Mouse (Mus musculus) G1E (cell line): ENCODE results near the gene Nploc4. TPM values are rescaled to one million over a fixed set of nuclear protein-coding genes. Genes with fewer than 3 reads are reported as not detected.

Experiments
- ATAC-seq: 2 replicates; pipeline ENCODE4 v1.8.0; 2016; ENCODE audit warnings: mild to moderate bottlenecking; ENCODE audit not compliant: insufficient number of reproducible peaks, poor library complexity, low FRiP score, severe bottlenecking; ENCODE audit errors: extremely low read depth
- DNase-seq: peaks from one replicate; pipeline ENCODE4 v3.0.0; 2012; ENCODE audit warnings: low spot score
- H3K27me3 ChIP-seq: 2 replicates; pipeline ENCODE4 v1.6.1; 2012; ENCODE audit warnings: mild to moderate bottlenecking, low read length, inconsistent platforms; ENCODE audit not compliant: insufficient read depth
- H3K36me3 ChIP-seq: replicated peaks from 2 replicates; pipeline ENCODE3; 2012; ENCODE audit warnings: mild to moderate bottlenecking, inconsistent platforms
- H3K4me1 ChIP-seq: 2 replicates; pipeline ENCODE4 v1.6.1; 2012; ENCODE audit warnings: low read depth, low read length, inconsistent platforms, mixed read lengths; ENCODE audit not compliant: insufficient read depth
- H3K4me3 ChIP-seq: 2 replicates; pipeline ENCODE4 v1.5.1; 2012; ENCODE audit warnings: low read depth, mild to moderate bottlenecking, inconsistent platforms, low read length, moderate library complexity, mixed read lengths
- H3K9me3 ChIP-seq: replicated peaks from 2 replicates; pipeline ENCODE4 v1.6.1; 2012; ENCODE audit warnings: inconsistent platforms
- CTCF ChIP-seq: IDR thresholded peaks from 2 replicates; pipeline ENCODE4 v1.5.1; 2012; ENCODE audit warnings: low read depth, low read length, inconsistent platforms, mixed read lengths
- GATA1 ChIP-seq: IDR thresholded peaks from 2 replicates; pipeline ENCODE4 v1.6.1; 2012; ENCODE audit warnings: borderline replicate concordance, low read length, inconsistent platforms, mixed read lengths
- GATA2 ChIP-seq: IDR thresholded peaks from 2 replicates; pipeline ENCODE4 v1.6.1; 2012; ENCODE audit warnings: low read depth, low read length, inconsistent platforms, borderline replicate concordance
- POLR2AphosphoS5 ChIP-seq: IDR thresholded peaks from 2 replicates; pipeline ENCODE4 v1.6.1; 2012; ENCODE audit warnings: low read depth, low read length, inconsistent platforms; ENCODE audit not compliant: insufficient replicate concordance
- TAL1 ChIP-seq: conservative IDR thresholded peaks from 2 replicates; pipeline ENCODE4 v1.6.1; 2012; ENCODE audit warnings: low read depth, low read length, inconsistent platforms, mixed read lengths
- polyA plus RNA-seq: library from polyadenylated mRNA; stranded (reverse); fragments of >175 nt; gene quantifications from 2 replicates; pipeline ENCODE4 v1.2.3, GENCODE M21; 2012
- total RNA-seq, 2 experiments: library from RNA; stranded (forward) in 1 of 2; stranded (reverse) in 1 of 2; fragments of 200-1000 nt in 1 of 2; fragments of >200 nt in 1 of 2; fragmentation: Nextera tagmentation in 1 of 2; gene quantifications; 2 replicates each; pipeline ENCODE4 v1.2.3; 2014 to 2017

Nploc4 gene
- total and polyA plus RNA-seq, 3 experiments, result 42.7 to 72.4 (median 61.7) TPM

DNA sequence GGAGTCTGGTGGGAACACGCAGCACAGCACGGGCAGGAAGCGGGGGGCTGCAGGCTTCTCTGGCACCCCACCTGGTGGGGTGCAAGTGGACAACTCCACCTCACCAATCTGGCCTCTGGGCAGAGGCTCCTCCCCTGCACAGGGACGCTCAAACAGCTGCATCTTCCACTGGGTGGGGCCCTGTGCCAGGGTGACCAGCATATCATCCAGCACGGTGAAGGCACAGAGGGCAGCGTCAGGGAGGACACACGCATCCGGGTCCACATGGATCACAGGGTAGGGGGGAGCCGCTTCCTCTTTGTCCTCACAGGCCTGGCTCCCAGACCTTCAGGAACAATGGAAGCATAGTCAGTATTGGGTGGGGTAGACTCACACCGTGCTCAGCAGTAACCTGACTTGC lies 60.2 kb downstream of the Nploc4 start:
- H3K4me3 ChIP-seq, result peak overlapping the region; percentile 86
- ATAC-seq, result no peak

DNA sequence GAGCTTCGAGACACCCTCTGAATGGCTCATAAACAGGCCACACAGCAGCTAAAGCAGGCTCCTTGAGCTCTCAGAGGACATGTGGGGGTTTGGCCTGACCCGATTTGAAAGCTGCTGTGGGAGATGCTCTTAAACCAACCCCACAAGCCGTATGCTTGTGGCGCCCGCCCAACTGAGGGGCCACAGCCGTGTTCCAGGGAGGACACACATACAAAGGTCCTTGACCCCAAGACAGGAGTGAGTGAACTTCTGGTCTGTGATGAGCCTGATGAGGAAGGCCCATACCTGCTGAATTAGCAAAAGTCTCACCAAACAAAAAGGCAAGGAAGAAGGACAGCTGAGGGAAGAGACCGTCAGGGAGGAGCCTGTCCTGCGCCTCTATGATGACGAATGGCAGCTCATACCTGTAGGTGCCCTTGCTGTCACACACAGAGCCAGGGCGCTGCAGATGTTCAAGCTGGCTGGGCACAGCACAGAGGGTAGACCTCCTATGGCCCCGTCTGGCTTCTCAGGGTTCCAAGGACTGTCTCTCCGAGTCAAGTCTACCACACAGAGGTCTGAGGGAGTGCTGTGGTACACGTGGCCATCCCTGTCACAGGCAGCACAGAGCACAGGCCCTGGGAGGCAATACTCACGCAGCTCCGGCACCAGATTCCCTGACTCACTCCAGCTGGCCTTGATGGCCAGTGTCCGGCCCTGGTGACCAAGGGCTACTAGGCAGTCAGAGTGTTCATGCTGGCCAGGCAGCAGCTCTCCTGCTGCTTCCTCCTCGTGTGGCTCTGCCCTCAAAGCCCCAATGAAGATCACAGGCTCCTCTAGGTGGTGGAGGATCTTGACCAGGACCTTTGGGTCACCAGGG lies 61.0 kb downstream of the Nploc4 start:
- H3K4me3 ChIP-seq, result no peak overlapping the region; the same call in 1 of the 2 replicates
- no peaks in the 10 kb centered on the region for H3K27me3 ChIP-seq
- DNase-seq, result no peak
- H3K4me1 ChIP-seq, result peaks cover 49% of the 10 kb centered on the region
- TF ChIP-seq GATA2 (no peak), POLR2AphosphoS5 (no peak), GATA1 (no peak)
- H3K9me3 ChIP-seq, result no peaks in the 10 kb centered on the region
- no peak for ATAC-seq
- H3K36me3 ChIP-seq, result peaks cover 89% of the 10 kb centered on the region

More for the DNA sequence above, 60.2 kb downstream of the Nploc4 start:
- Histone ChIP-seq H3K4me1 (peaks cover 57% of the 10 kb centered on the region), H3K27me3 (no peaks in the 10 kb centered on the region; the same call in 1 of the 2 replicates), H3K9me3 (no peaks in the 10 kb centered on the region), H3K36me3 (peaks cover 89% of the 10 kb centered on the region)
- no peak for DNase-seq
- TF ChIP-seq GATA1, result no peak
- no peak for TF ChIP-seq POLR2AphosphoS5
- TF ChIP-seq CTCF, result no peak

DNA sequence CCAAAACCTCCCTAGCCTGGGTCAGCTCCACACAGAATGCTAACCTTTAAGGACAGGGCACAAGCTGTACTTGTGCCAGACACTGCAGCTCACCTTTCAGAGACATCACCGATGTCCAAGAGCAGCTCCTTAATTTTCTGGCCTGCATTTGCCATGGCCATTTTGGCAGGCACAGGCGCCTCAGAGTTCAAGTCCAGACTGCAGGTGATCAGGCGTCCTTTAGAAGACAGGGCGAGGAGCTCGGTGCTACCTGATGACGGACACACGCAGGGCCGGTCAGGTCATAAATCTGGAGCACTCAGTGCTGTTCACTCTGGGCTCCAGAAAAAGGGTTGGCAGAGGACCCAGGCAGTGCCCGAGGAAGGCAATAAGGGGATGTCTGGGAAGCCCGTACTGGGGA lies 62.2 kb downstream of the Nploc4 start:
- Histone ChIP-seq H3K4me1 (peaks cover 44% of the 10 kb centered on the region), H3K4me3 (no peak overlapping the region), H3K27me3 (no peaks in the 10 kb centered on the region), H3K9me3 (no peaks in the 10 kb centered on the region), H3K36me3 (peaks cover 89% of the 10 kb centered on the region)
- TF ChIP-seq GATA2 (no peak), CTCF (no peak), POLR2AphosphoS5 (no peak), TAL1 (no peak), GATA1 (no peak)
- DNase-seq (no peak), ATAC-seq (no peak)

DNA sequence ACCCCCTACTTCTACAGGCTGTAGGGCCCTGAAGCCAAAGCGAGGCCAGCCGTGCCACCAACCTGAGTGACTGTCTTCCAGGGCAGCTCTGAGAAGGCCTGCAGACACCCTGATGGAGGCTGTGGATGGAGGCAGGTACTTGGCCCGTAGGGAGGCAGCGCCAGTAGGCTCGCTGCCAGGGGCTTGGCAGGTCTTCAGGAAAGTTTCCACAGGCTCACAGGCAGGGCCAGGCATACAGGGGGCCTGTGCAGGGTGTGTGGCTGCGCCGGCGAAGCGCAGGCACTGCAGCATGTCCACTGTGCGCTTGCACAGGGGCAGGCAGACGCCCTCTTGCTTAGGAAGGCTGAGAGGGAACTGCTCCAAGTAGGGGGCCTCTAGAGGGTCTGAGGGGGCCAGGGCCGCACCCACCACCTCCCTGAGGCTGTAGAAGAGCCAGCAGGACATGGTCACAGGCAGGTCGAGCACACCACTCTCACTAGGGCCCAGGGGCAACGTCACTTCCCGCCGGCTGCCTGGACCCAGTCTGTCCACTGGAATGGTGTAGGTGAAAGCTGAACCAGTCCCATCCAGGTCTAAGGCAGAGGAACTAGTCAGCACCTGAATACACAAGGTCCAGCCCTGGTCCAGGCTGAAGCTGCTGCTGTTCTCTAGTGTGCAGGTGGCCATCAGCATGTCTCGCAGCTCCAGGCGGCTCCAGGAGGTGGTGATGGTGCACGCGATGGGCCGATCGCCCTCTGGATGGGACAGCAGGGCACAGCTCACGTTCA lies 63.5 kb downstream of the Nploc4 start:
- no peak overlapping the region for H3K4me3 ChIP-seq
- no peak for ATAC-seq
- TF ChIP-seq GATA2 (no peak), CTCF (no peak), GATA1 (no peak), POLR2AphosphoS5 (no peak)
- no peak for DNase-seq
- H3K4me1 ChIP-seq, result peaks cover 42% of the 10 kb centered on the region
- no peaks in the 10 kb centered on the region for H3K27me3 ChIP-seq
- no peaks in the 10 kb centered on the region for H3K9me3 ChIP-seq
- peaks cover 89% of the 10 kb centered on the region for H3K36me3 ChIP-seq

DNA sequence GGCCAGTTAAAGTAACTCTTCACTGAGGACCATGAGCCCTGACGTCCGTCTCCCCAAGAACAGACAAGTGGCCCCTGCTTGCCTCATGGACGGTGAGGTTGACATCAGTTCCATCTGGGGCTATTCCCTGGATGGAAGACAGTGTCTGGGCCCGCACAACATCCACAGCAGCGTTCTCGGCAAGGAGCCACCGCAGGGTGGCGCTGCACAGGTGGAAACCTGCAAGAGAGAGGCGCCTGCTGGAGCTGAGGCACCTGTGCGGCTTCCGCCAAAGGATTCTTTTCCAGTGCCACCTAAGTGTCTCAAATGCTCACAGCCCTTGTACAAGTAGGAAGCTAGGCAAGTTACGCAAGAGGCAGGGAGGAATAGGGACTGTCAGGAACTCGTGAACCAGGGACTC lies 64.5 kb downstream of the Nploc4 start:
- no peak for ATAC-seq
- H3K4me1 ChIP-seq, result peaks cover 36% of the 10 kb centered on the region
- no peak for DNase-seq
- no peaks in the 10 kb centered on the region for H3K9me3 ChIP-seq
- no peaks in the 10 kb centered on the region for H3K27me3 ChIP-seq
- H3K36me3 ChIP-seq, result peaks cover 96% of the 10 kb centered on the region
- H3K4me3 ChIP-seq, result no peak overlapping the region
- no peak for TF ChIP-seq POLR2AphosphoS5
- TF ChIP-seq GATA2, result no peak
- TF ChIP-seq CTCF, result no peak
- TF ChIP-seq GATA1, result no peak
- no peak for TF ChIP-seq TAL1

DNA sequence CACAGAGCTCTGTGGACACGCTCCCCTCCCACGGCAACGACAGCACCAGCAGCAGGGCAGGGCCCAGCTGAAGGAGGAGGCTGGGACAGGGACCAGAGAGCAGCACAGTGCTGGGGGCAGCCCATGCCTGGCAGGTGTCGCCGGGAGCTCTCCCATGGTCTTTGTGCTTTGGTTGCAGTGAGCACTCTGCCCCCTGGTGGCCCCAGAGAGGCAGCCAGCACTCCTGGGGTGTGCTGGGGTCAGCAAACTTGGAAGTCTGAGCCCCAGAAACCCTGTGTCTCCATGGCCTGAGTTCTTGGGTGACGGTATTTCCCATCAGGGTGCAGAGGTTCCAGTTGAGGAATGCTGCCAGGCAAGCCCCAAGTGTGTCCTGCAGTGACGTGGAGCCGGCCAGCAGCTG lies 67.9 kb downstream of the Nploc4 start:
- H3K27me3 ChIP-seq, result peaks cover 15% of the 10 kb centered on the region
- H3K9me3 ChIP-seq, result no peaks in the 10 kb centered on the region
- peaks cover 75% of the 10 kb centered on the region for H3K36me3 ChIP-seq
- ATAC-seq, result no peak
- DNase-seq, result peak; percentile 58
- peaks cover 31% of the 10 kb centered on the region for H3K4me1 ChIP-seq
- no peak for TF ChIP-seq TAL1
- peak; percentile 39 for TF ChIP-seq CTCF
- H3K4me3 ChIP-seq, result no peak overlapping the region
